Mouse (Mus musculus) midbrain, postnatal 0 days (tissue): ENCODE data around the gene Nop14. TPM values are rescaled to one million over a fixed set of nuclear protein-coding genes. Genes with fewer than 3 reads are reported as not detected.

Source experiments
- ATAC-seq: fragments of 200-750 bp; cut with Nextera tagmentation; 2 replicates; pipeline ENCODE4 v1.8.0; 2017; ENCODE audit warnings: moderate number of reproducible peaks, mild to moderate bottlenecking, moderate TSS enrichment, moderate library complexity; ENCODE audit not compliant: low FRiP score
- DNase-seq: peaks from one replicate; pipeline ENCODE4 v3.0.0-alpha.2; 2015; ENCODE audit warnings: low spot score
- H3K27ac ChIP-seq: fragments of 300-500 bp; sonication (generic); 2 replicates; pipeline ENCODE4 v1.5.1; 2014; ENCODE audit warnings: low read depth, mild to moderate bottlenecking, low read length, mixed read lengths
- H3K27me3 ChIP-seq: fragments of 300-500 bp; sonication (generic); 2 replicates; pipeline ENCODE4 v1.6.1; 2014; ENCODE audit warnings: low read length, control low read depth, mixed read lengths; ENCODE audit not compliant: insufficient read depth
- H3K36me3 ChIP-seq: fragments of 300-500 bp; sonication (generic); 2 replicates; pipeline ENCODE4 v1.6.1; 2014; ENCODE audit warnings: low read length, control low read depth, mixed read lengths; ENCODE audit not compliant: insufficient read depth
- H3K4me1 ChIP-seq: fragments of 300-500 bp; sonication (generic); 2 replicates; pipeline ENCODE4 v1.6.1; 2014; ENCODE audit warnings: mild to moderate bottlenecking, control low read depth, antibody characterized with exemption, low read length, mixed read lengths; ENCODE audit not compliant: insufficient read depth
- H3K4me2 ChIP-seq: fragments of 300-500 bp; sonication (generic); 2 replicates; pipeline ENCODE4 v1.6.1; 2014; ENCODE audit warnings: low read depth, mild to moderate bottlenecking, low read length, mixed read lengths; ENCODE audit not compliant: poor library complexity, severe bottlenecking
- H3K4me3 ChIP-seq: fragments of 300-500 bp; sonication (generic); 2 replicates; pipeline ENCODE4 v1.5.1; 2014; ENCODE audit warnings: low read depth, mild to moderate bottlenecking, low read length, moderate library complexity
- H3K9ac ChIP-seq: fragments of 300-500 bp; sonication (generic); replicated peaks from 2 replicates; pipeline ENCODE4 v1.6.1; 2014; ENCODE audit warnings: mild to moderate bottlenecking, low read length, moderate library complexity, mixed read lengths; ENCODE audit not compliant: poor library complexity, severe bottlenecking
- H3K9me3 ChIP-seq: fragments of 300-500 bp; sonication (generic); 2 replicates; pipeline ENCODE4 v1.6.1; 2016; ENCODE audit warnings: low read length, control low read depth
- CTCF ChIP-seq: IDR thresholded peaks from 2 replicates; pipeline ENCODE4 v1.5.1; 2016; ENCODE audit warnings: antibody characterized with exemption, mild to moderate bottlenecking
- WGBS: fragments of 180-500 bp; shearing (Covaris S2); extraction: QIAGEN DNeasy Blood & Tissue Kit; methylation state at CpG from one replicate; pipeline ENCODE4 v1.1.7; 2014; 5-methylcytosine and 5-hydroxymethylcytosine counted together
- polyA plus RNA-seq: library from polyadenylated mRNA; unstranded; fragments of >200 nt; fragmentation: Nextera tagmentation; extraction: Ambion mirVana; gene quantifications from 2 replicates; pipeline ENCODE4 v1.2.1, GENCODE M21; 2015
- total RNA-seq: library from RNA; depleted of rRNA; stranded (reverse); fragments of >200 nt; gene quantifications from 2 replicates; pipeline ENCODE4 v1.2.3, GENCODE M21; 2014; rRNA removed

Nop14 gene
- total and polyA plus RNA-seq, 2 experiments from 2014 or later = 9.9 to 22.1 TPM

- no peak for ATAC-seq
- Histone ChIP-seq H3K4me2 (no peak overlapping the region), H3K9ac (no peak overlapping the region), H3K27me3 (no peaks in the 10 kb centered on the region), H3K9me3 (no peaks in the 10 kb centered on the region), H3K36me3 (no peaks in the 10 kb centered on the region; the same call in 1 of the 2 replicates), H3K4me3 (no peak overlapping the region), H3K27ac (no peak overlapping the region), H3K4me1 (no peaks in the 10 kb centered on the region)
- TF ChIP-seq CTCF = no peak
- DNase-seq = no peak
- WGBS = 41% methylated on average over 4 of the region's 4 CpGs
Observed at GRCm38 (mm10) chr5:34590702-34591101, 69.2 kb downstream of the Nop14 start.

DNA sequence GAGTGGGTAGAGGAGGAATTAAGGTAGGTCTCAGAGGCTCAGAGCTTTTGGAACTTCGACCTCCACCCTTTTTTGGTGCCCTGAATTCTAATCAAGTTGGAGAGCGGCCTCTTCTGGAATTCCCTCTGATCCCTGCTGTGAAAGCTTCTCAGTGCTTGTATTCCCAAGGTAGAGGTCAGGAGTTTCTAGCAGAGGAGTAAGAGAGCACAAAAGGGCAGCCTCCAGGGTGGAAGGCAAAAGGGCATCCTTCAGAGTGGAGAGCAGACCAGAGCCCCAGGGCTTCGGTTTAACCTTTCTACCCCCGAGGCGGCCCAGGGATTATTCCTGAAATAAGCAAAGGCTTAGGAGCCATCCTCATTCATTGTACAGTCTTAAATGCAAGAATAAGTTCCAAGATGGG lies 69.9 kb downstream of the Nop14 start:
- no peak for DNase-seq
- no peak for TF ChIP-seq CTCF

More for the DNA sequence above, 69.9 kb downstream of the Nop14 start:
- H3K4me3 ChIP-seq = no peak overlapping the region
- no peaks in the 10 kb centered on the region for H3K4me1 ChIP-seq
- 15% methylated on average over 5 of the region's 5 CpGs for WGBS
- H3K36me3 ChIP-seq = no peaks in the 10 kb centered on the region; the same call in 1 of the 2 replicates
- no peak overlapping the region for H3K4me2 ChIP-seq
- H3K27me3 ChIP-seq = no peaks in the 10 kb centered on the region
- no peak overlapping the region for H3K9ac ChIP-seq
- H3K27ac ChIP-seq = no peak overlapping the region
- H3K9me3 ChIP-seq = no peaks in the 10 kb centered on the region
- no peak for ATAC-seq

Other genes with a start within 250 kb of the Nop14 start
- 10.3 and 12.8 TPM in 2 replicates for gene Tnip2, start 146.2 kb downstream of the Nop14 start, total RNA-seq
- gene Tnip2, start 146.2 kb downstream of the Nop14 start, polyA plus RNA-seq = 12.6 and 13.6 TPM in 2 replicates
- gene Sh3bp2, start 134.3 kb downstream of the Nop14 start, total RNA-seq = 35.5 and 44.1 TPM in 2 replicates
- gene Sh3bp2, start 134.3 kb downstream of the Nop14 start, polyA plus RNA-seq = 17.6 and 20.3 TPM in 2 replicates
- gene Add1, start 86.5 kb downstream of the Nop14 start, total RNA-seq = 284 and 301 TPM in 2 replicates
- gene Add1, start 86.5 kb downstream of the Nop14 start, polyA plus RNA-seq = 161 and 166 TPM in 2 replicates
- gene Mfsd10, start 22.9 kb downstream of the Nop14 start, total RNA-seq = 90.9 and 101 TPM in 2 replicates
- gene Mfsd10, start 22.9 kb downstream of the Nop14 start, polyA plus RNA-seq = 95.7 and 107 TPM in 2 replicates
- gene Grk4, start 231 bp upstream of the Nop14 start, total RNA-seq = 3.0 and 4.2 TPM in 2 replicates
- gene Grk4, start 231 bp upstream of the Nop14 start, polyA plus RNA-seq = 4.2 and 4.8 TPM in 2 replicates
- 39.9 and 43.6 TPM in 2 replicates for gene Htt, start 101.6 kb upstream of the Nop14 start, total RNA-seq
- gene Htt, start 101.6 kb upstream of the Nop14 start, polyA plus RNA-seq = 6.0 and 7.4 TPM in 2 replicates
- gene Msantd1, start 247.9 kb upstream of the Nop14 start, total RNA-seq = 17.0 and 21.0 TPM in 2 replicates
- 13.3 and 13.5 TPM in 2 replicates for gene Msantd1, start 247.9 kb upstream of the Nop14 start, polyA plus RNA-seq